Mouse (Mus musculus) intestine, embryonic 16.5 days (tissue): ENCODE data around the gene Tbcd. TPM values are rescaled to one million over a fixed set of nuclear protein-coding genes. Genes with fewer than 3 reads are reported as not detected.
A peak's percentile ranks its signal among the peaks of the same experiment; 100 is the strongest.

ENCODE experiments used
- ATAC-seq: fragments of 200-750 bp; cut with Nextera tagmentation; 2 replicates; pipeline ENCODE4 v1.8.0; 2017; ENCODE audit warnings: moderate TSS enrichment, moderate library complexity
- H3K27ac ChIP-seq: fragments of 300-500 bp; sonication (generic); 2 replicates; pipeline ENCODE4 v1.5.1; 2014; ENCODE audit warnings: mild to moderate bottlenecking, low read length
- H3K27me3 ChIP-seq: fragments of 300-500 bp; sonication (generic); replicated peaks from 2 replicates; pipeline ENCODE4 v1.6.1; 2014; ENCODE audit warnings: low read length, control low read depth, mixed read lengths; ENCODE audit not compliant: control insufficient read depth, insufficient read depth
- H3K36me3 ChIP-seq: fragments of 300-500 bp; sonication (generic); 2 replicates; pipeline ENCODE4 v1.6.1; 2014; ENCODE audit warnings: low read length, control low read depth; ENCODE audit not compliant: control insufficient read depth, insufficient read depth
- H3K4me1 ChIP-seq: fragments of 300-500 bp; sonication (generic); 2 replicates; pipeline ENCODE4 v1.6.1; 2014; ENCODE audit warnings: low read length, control low read depth, mixed read lengths; ENCODE audit not compliant: control insufficient read depth, insufficient read depth
- H3K4me2 ChIP-seq: fragments of 300-500 bp; sonication (generic); 2 replicates; pipeline ENCODE4 v1.6.1; 2014; ENCODE audit warnings: low read depth, low read length, control low read depth
- H3K4me3 ChIP-seq: fragments of 300-500 bp; sonication (generic); 2 replicates; pipeline ENCODE4 v1.5.1; 2014; ENCODE audit warnings: mild to moderate bottlenecking, low read length
- H3K9ac ChIP-seq: fragments of 300-500 bp; sonication (generic); 2 replicates; pipeline ENCODE4 v1.6.1; 2014; ENCODE audit warnings: low read depth, low read length
- H3K9me3 ChIP-seq: fragments of 300-500 bp; sonication (generic); 2 replicates; pipeline ENCODE4 v1.6.1; 2016; ENCODE audit warnings: low read length, control low read depth; ENCODE audit not compliant: control insufficient read depth
- WGBS: fragments of 180-500 bp; shearing (Covaris S2); extraction: QIAGEN DNeasy Blood & Tissue Kit; methylation state at CpG from one replicate; pipeline ENCODE4 v1.1.7; 2014; 5-methylcytosine and 5-hydroxymethylcytosine counted together
- polyA plus RNA-seq: library from polyadenylated mRNA; unstranded; fragments of >200 nt; fragmentation: Nextera tagmentation; extraction: Ambion mirVana; gene quantifications from 2 replicates; pipeline ENCODE4 v1.2.1, GENCODE M21; 2015

Tbcd gene
- polyA plus RNA-seq, 1 experiment from 2014 or later, result 35.3 TPM

GRCm38 (mm10) chr11:121581856-121582255, 130.1 kb downstream of the Tbcd start:
- no peak for ATAC-seq
- Histone ChIP-seq H3K4me2 (no peak overlapping the region), H3K27ac (no peak overlapping the region), H3K4me1 (no peaks in the 10 kb centered on the region), H3K36me3 (no peaks in the 10 kb centered on the region), H3K9me3 (no peaks in the 10 kb centered on the region), H3K27me3 (no peaks in the 10 kb centered on the region), H3K9ac (no peak overlapping the region), H3K4me3 (no peak overlapping the region)

GRCm38 (mm10) chr11:121597254-121597653, 145.5 kb downstream of the Tbcd start:
- H3K4me2 ChIP-seq, result no peak overlapping the region
- 90% methylated on average over 6 of the region's 6 CpGs for WGBS
- H3K4me1 ChIP-seq, result no peaks in the 10 kb centered on the region
- peaks cover 10% of the 10 kb centered on the region for H3K36me3 ChIP-seq
- no peaks in the 10 kb centered on the region for H3K27me3 ChIP-seq
- no peak overlapping the region for H3K27ac ChIP-seq
- ATAC-seq, result no peak
- no peak overlapping the region for H3K4me3 ChIP-seq
- no peak overlapping the region for H3K9ac ChIP-seq
- H3K9me3 ChIP-seq, result no peaks in the 10 kb centered on the region

DNA sequence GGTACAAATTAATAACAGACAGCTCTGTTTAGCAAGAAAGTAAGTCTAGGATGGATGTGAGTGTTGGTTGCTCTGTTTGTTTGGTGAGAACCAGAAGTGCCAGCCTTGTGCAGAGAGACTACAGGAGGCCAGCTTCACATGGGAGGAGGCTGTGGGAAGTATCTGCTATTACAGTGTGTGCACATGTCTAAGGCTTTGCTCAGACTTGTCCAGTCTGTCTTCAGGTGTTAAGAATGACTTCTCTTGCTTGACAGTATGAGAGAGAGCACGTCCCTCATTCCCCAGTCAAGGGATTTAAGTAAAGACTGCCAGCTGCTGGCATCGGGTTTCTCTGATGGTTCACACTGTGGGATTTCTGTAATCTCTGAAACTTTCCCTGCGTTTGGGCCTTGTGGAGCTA, 149.7 kb downstream of the Tbcd start:
- Histone ChIP-seq H3K4me2 (no peak overlapping the region), H3K36me3 (peaks cover 17% of the 10 kb centered on the region), H3K9me3 (no peaks in the 10 kb centered on the region), H3K4me1 (no peaks in the 10 kb centered on the region), H3K4me3 (no peak overlapping the region), H3K27me3 (no peaks in the 10 kb centered on the region), H3K9ac (no peak overlapping the region), H3K27ac (no peak overlapping the region)
- 86% methylated on average over 3 of the region's 3 CpGs for WGBS
- ATAC-seq, result no peak

- Histone ChIP-seq H3K27ac (no peak overlapping the region), H3K9ac (no peak overlapping the region), H3K4me2 (no peak overlapping the region), H3K4me1 (no peaks in the 10 kb centered on the region), H3K4me3 (no peak overlapping the region), H3K27me3 (no peaks in the 10 kb centered on the region), H3K9me3 (no peaks in the 10 kb centered on the region), H3K36me3 (peaks cover 12% of the 10 kb centered on the region)
- ATAC-seq, result no peak
- 89% methylated on average over 6 of the region's 6 CpGs for WGBS
Measured at GRCm38 (mm10) chr11:121605604-121606003, 153.9 kb downstream of the Tbcd start.

DNA sequence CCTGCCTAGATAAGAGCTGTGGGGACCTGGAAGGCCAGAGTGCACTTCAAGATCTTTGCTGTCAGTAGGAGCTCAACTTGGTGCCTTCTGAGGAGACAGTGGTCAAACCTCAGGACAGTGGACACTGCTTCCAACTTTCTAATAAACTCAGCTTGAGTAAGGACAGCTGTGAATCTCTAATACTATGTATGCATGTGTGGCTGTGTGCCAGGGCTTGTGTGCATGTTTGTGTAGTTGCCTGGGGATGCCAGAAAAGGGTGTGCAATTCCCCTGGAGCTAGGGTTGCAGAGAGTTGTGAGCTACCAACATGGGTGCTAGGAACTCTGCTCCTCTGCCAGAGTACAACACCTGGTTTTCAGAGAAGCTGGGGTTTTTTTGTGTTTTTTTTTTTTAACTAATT, 159.2 kb downstream of the Tbcd start:
- Histone ChIP-seq H3K27me3 (no peaks in the 10 kb centered on the region), H3K4me1 (no peaks in the 10 kb centered on the region), H3K9ac (no peak overlapping the region), H3K27ac (no peak overlapping the region), H3K9me3 (no peaks in the 10 kb centered on the region), H3K4me3 (no peak overlapping the region), H3K4me2 (no peak overlapping the region), H3K36me3 (peaks cover 13% of the 10 kb centered on the region; the same call in 1 of the 2 replicates)
- ATAC-seq, result no peak

GRCm38 (mm10) chr11:121615961-121616485, 164.3 kb downstream of the Tbcd start:
- Histone ChIP-seq H3K4me3 (no peak overlapping the region), H3K27ac (no peak overlapping the region), H3K9me3 (no peaks in the 10 kb centered on the region), H3K4me2 (no peak overlapping the region), H3K27me3 (no peaks in the 10 kb centered on the region), H3K9ac (no peak overlapping the region), H3K36me3 (peaks cover 17% of the 10 kb centered on the region), H3K4me1 (0 out of 2 replicates have a peak, but pooled peaks cover 4% of the 10 kb centered on the region)
- peak; percentile 7; the same call in 1 of the 2 replicates for ATAC-seq
- WGBS, result 69% methylated on average over 3 of the region's 3 CpGs

DNA sequence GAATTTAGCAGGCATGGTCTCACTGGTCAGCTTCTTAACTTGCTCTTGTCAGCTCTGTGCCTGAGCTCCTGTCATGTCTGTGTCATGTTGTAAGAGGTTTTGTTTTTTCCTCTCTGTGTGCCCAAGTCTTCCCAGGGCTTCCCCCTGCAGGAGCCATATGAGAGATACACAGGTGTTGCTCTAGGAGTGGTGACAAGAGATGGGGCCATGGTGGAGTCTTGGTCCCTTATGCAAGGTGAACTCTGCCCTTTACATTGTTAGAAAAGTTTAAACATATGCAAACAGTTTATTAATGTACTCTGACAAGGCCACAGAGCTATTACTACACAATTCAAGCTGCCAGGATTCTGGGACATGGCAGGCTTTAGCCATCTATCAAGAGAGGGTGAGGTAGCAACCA, 164.8 kb downstream of the Tbcd start:
- Histone ChIP-seq H3K36me3 (peaks cover 17% of the 10 kb centered on the region), H3K4me3 (no peak overlapping the region), H3K4me1 (0 out of 2 replicates have a peak, but pooled peaks cover 4% of the 10 kb centered on the region), H3K4me2 (no peak overlapping the region), H3K27ac (no peak overlapping the region), H3K9ac (no peak overlapping the region), H3K9me3 (no peaks in the 10 kb centered on the region), H3K27me3 (no peaks in the 10 kb centered on the region)
- peak; percentile 64 for ATAC-seq

DNA sequence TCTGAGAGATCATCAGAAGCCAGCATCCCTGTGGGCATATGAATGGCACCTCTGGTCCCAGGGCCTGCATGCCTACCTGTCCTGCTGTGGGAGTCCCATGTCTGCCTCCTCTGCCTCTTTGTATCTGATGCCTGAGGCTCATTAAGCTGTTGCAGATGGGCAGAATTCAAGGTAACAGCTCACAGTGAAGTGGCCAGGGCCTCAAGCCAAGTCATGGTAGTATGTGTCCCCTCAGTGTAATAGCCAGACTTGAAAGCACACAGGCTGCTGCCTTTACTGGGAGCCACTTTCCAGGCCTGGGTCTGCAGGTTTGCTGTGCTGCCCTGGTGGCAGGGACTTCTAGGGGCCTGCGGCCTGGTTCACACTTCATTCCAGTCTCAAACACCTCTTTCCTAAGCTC, 165.6 kb downstream of the Tbcd start:
- H3K9ac ChIP-seq, result no peak overlapping the region
- H3K4me2 ChIP-seq, result no peak overlapping the region
- no peak overlapping the region for H3K4me3 ChIP-seq
- 87% methylated on average over 1 of the region's 1 CpGs for WGBS
- peaks cover 17% of the 10 kb centered on the region for H3K36me3 ChIP-seq
- H3K9me3 ChIP-seq, result no peaks in the 10 kb centered on the region
- ATAC-seq, result no peak
- H3K27ac ChIP-seq, result no peak overlapping the region
- 0 out of 2 replicates have a peak, but pooled peaks cover 4% of the 10 kb centered on the region for H3K4me1 ChIP-seq
- no peaks in the 10 kb centered on the region for H3K27me3 ChIP-seq

GRCm38 (mm10) chr11:121625007-121625406, 173.3 kb downstream of the Tbcd start:
- no peak overlapping the region for H3K4me3 ChIP-seq
- H3K27ac ChIP-seq, result no peak overlapping the region
- no peaks in the 10 kb centered on the region for H3K27me3 ChIP-seq
- WGBS, result 90% methylated on average over 4 of the region's 4 CpGs
- no peaks in the 10 kb centered on the region for H3K4me1 ChIP-seq
- no peak for ATAC-seq
- peaks cover 7% of the 10 kb centered on the region; the same call in 1 of the 2 replicates for H3K36me3 ChIP-seq
- H3K9ac ChIP-seq, result no peak overlapping the region
- no peak overlapping the region for H3K4me2 ChIP-seq
- no peaks in the 10 kb centered on the region for H3K9me3 ChIP-seq

- no peak overlapping the region for H3K4me3 ChIP-seq
- no peaks in the 10 kb centered on the region for H3K9me3 ChIP-seq
- WGBS, result 53% methylated on average over 5 of the region's 5 CpGs
- H3K27ac ChIP-seq, result no peak overlapping the region
- no peak overlapping the region for H3K9ac ChIP-seq
- H3K27me3 ChIP-seq, result no peaks in the 10 kb centered on the region
- peaks cover 7% of the 10 kb centered on the region; the same call in 1 of the 2 replicates for H3K36me3 ChIP-seq
- no peaks in the 10 kb centered on the region for H3K4me1 ChIP-seq
- ATAC-seq, result no peak
- H3K4me2 ChIP-seq, result no peak overlapping the region
Measured at GRCm38 (mm10) chr11:121627521-121627920, 175.8 kb downstream of the Tbcd start.
